Mouse (Mus musculus) liver, embryonic 14.5 days (tissue): ENCODE data around the gene Olfr1295.

ENCODE experiments used
- CTCF ChIP-seq: IDR thresholded peaks from 2 replicates; pipeline ENCODE4 v1.5.1; 2016; ENCODE audit warnings: antibody characterized with exemption, low read depth, control low read depth
- EP300 ChIP-seq: IDR thresholded peaks from 2 replicates; pipeline ENCODE4 v1.6.1; 2016; ENCODE audit warnings: antibody characterized with exemption, low read depth

DNA sequence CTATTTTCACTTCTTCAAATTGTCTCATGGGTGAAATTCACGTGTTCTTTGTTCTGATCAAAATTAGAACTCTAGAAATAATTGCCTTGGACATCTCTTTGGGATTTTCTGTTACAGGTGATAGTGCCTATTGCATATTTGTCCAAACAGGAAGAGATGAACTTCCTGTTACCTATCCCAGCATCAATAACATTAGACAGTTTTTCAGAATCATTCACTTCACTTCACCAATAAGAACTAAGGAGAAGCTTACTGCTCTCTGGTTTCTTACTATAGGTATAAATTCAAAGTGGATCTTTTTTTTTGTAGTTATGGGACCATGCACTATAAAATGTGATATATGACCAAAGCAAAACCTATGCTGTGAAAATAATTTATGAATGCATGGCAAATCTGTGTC is 29.3 kb downstream of the Olfr1295 start, which contains the start of gene Olfr1294:
- no peak for TF ChIP-seq EP300
- TF ChIP-seq CTCF = no peak
